Mouse (Mus musculus): ENCODE data around the gene Zfp1. TPM values are rescaled to one million over a fixed set of nuclear protein-coding genes. Genes with fewer than 3 reads are reported as not detected.

The Zfp1 gene
- polyA plus RNA-seq, 1 experiment from 2014 or later: 31.2 TPM

DNA sequence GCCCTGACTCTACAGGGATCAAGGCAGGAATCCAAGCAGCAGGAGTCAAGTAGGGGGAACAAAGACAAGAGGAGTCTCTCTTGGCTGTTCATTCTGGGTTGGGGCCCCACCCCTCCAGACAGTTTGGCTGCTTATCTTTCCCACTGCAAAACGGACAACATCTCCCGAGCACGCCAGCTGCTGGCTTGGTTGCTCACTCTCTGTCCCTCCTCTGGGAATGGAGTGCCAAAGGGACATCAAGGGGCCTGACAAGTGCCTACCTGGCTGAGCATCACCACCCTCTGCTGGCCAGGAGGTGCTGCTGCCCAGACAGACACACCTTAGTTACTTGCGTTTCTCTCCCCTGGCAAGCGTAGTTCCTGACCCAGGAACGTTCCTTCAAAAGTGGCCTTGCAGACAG, 74.7 kb downstream of the Zfp1 start:
- no peaks in the 10 kb centered on the region for H3K27me3 ChIP-seq (ENCODE audit: control insufficient read depth, insufficient read depth, low read length)
- WGBS: 50% methylated on average over 6 of the region's 6 CpGs
- H3K4me3 ChIP-seq (ENCODE audit: low read depth, low read length): no peak overlapping the region
- ATAC-seq (ENCODE audit: low read depth): no peak
- peaks cover 30% of the 10 kb centered on the region for H3K4me1 ChIP-seq (ENCODE audit: control insufficient read depth, insufficient read depth, low read length)
- H3K9ac ChIP-seq (replicated peaks; ENCODE audit: low read depth, low read length): peak overlapping the region; percentile 16; the same call in 1 of the 2 replicates
- H3K9me3 ChIP-seq (ENCODE audit: control insufficient read depth, low read length): no peaks in the 10 kb centered on the region
- H3K36me3 ChIP-seq (ENCODE audit: control insufficient read depth, insufficient read depth, low read length): peaks cover 30% of the 10 kb centered on the region
- no peak overlapping the region for H3K4me2 ChIP-seq (ENCODE audit: low read depth, low read length)
- H3K27ac ChIP-seq (ENCODE audit: low read depth, low read length): peak overlapping the region; percentile 97

DNA sequence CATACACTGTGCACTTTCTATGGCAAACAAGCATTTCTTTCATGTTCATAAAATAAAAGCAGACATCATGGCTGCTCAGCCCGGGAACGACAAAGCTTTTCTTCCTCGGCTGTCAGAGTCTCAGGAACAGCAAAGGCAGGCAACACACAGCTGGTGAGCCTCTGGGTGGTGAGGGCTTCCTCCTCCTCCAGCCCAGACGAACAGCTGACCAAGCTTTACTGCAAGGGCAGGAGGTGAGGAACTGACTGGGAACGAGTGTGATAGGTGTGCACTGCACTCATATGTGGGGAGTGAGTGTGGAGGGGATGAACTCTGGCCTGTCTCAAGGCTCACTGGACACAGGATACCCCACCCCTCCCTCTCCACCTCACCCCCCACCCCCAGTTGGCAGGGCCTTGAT, 75.7 kb downstream of the Zfp1 start:
- 46% methylated on average over 5 of the region's 5 CpGs for whole genome bisulfite sequencing
- H3K27me3 ChIP-seq (ENCODE audit: control insufficient read depth, insufficient read depth, low read length): no peaks in the 10 kb centered on the region
- H3K9ac ChIP-seq (replicated peaks; ENCODE audit: low read depth, low read length): no peak overlapping the region
- no peak overlapping the region for H3K4me3 ChIP-seq (ENCODE audit: low read depth, low read length)
- H3K4me2 ChIP-seq (ENCODE audit: low read depth, low read length): no peak overlapping the region
- no peaks in the 10 kb centered on the region for H3K9me3 ChIP-seq (ENCODE audit: control insufficient read depth, low read length)
- no peak for ATAC-seq (ENCODE audit: low read depth)
- peaks cover 20% of the 10 kb centered on the region for H3K36me3 ChIP-seq (ENCODE audit: control insufficient read depth, insufficient read depth, low read length)
- peaks cover 30% of the 10 kb centered on the region for H3K4me1 ChIP-seq (ENCODE audit: control insufficient read depth, insufficient read depth, low read length)
- peak overlapping the region; percentile 97; the same call in 1 of the 2 replicates for H3K27ac ChIP-seq (ENCODE audit: low read depth, low read length)

DNA sequence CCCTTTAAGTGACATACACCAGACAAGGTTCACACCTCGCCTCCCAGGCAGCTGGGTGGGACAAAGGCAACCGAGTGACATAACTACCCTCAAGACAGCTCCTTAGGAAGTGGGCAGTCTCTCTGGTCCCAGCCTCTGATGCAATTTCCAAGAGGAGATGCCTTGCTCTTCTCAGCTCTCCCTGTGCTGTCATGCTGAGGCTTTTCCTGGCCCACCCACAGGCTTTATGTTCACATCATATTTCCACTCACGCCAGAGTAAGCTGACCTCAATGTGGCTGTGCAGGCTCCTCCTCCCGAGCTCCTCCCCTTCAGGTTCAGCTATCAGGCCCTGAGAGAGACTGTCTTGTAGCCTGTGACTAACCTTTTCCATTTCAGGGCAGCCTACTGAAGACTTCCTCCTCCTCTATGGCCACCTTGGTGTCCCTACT, 76.9 kb downstream of the Zfp1 start:
- Histone ChIP-seq H3K9ac (replicated peaks; ENCODE audit: low read depth, low read length) (no peak overlapping the region), H3K36me3 (ENCODE audit: control insufficient read depth, insufficient read depth, low read length) (peaks cover 18% of the 10 kb centered on the region), H3K27ac (ENCODE audit: low read depth, low read length) (0 out of 2 replicates have a peak overlapping the region, but pooled peaks have one; percentile 22), H3K4me3 (ENCODE audit: low read depth, low read length) (no peak overlapping the region), H3K27me3 (ENCODE audit: control insufficient read depth, insufficient read depth, low read length) (no peaks in the 10 kb centered on the region), H3K4me1 (ENCODE audit: control insufficient read depth, insufficient read depth, low read length) (peaks cover 30% of the 10 kb centered on the region), H3K9me3 (ENCODE audit: control insufficient read depth, low read length) (no peaks in the 10 kb centered on the region), H3K4me2 (ENCODE audit: low read depth, low read length) (no peak overlapping the region)
- no peak for ATAC-seq (ENCODE audit: low read depth)
- WGBS: 69% methylated on average over 4 of the region's 4 CpGs

Small RNA genes lying within 50 kb of the gene (microRNA-seq; reads per million reads assigned to microRNA genes)
- not detected for gene Mir7076

Other genes with a start within 250 kb of the Zfp1 start
- gene Fa2h, start 249.6 kb upstream of the Zfp1 start, polyA plus RNA-seq (2014; fragmentation: Nextera tagmentation; extraction: Ambion mirVana): 0.45 and 1.1 TPM in 2 replicates
- gene Wdr59, start 121.3 kb upstream of the Zfp1 start, polyA plus RNA-seq (2014; fragmentation: Nextera tagmentation; extraction: Ambion mirVana): 7.4 and 8.5 TPM in 2 replicates
- 96.5 and 101 TPM in 2 replicates for gene Znrf1, start 107.3 kb upstream of the Zfp1 start, polyA plus RNA-seq (2014; fragmentation: Nextera tagmentation; extraction: Ambion mirVana)
- 0.66 and 0.96 TPM in 2 replicates for gene Ldhd, start 13.0 kb upstream of the Zfp1 start, polyA plus RNA-seq (2014; fragmentation: Nextera tagmentation; extraction: Ambion mirVana)
- not detected in 2 replicates for gene Ctrb1, start 47.6 kb downstream of the Zfp1 start, polyA plus RNA-seq (2014; fragmentation: Nextera tagmentation; extraction: Ambion mirVana)
- gene Bcar1, start 100.4 kb downstream of the Zfp1 start, polyA plus RNA-seq (2014; fragmentation: Nextera tagmentation; extraction: Ambion mirVana): 47.6 and 56.4 TPM in 2 replicates
- gene Cfdp1, start 210.9 kb downstream of the Zfp1 start, polyA plus RNA-seq (2014; fragmentation: Nextera tagmentation; extraction: Ambion mirVana): 177 and 178 TPM in 2 replicates
- 3.8 and 4.6 TPM in 2 replicates for gene Tmem170, start 233.3 kb downstream of the Zfp1 start, polyA plus RNA-seq (2014; fragmentation: Nextera tagmentation; extraction: Ambion mirVana)